Mouse (Mus musculus): Measurements from ENCODE around the gene Loxl3. TPM values are rescaled to one million over a fixed set of nuclear protein-coding genes. Genes with fewer than 3 reads are reported as not detected.

Loxl3 gene
- polyA plus RNA-seq, 1 experiment = 14.4 TPM

DNA sequence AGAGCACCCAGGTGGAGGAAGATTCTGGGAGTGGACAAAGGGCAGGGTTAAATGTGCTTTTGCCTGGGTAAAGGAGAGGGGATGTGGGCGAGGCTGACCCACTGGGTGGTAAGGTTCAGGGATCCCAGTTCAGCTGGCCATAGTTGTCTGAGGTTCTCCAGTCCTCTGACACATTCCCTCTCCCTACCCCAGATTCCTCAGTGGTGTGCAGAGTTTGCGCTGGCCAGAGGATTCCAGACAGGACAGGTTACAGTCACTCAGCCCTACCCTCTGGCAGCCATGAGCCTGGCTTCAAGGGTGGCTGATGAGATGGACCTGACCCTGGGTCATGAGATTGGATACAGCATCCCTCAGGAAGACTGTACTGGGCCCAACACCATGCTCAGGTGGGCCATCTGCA lies 24.8 kb downstream of the Loxl3 start:
- no peak overlapping the region for H3K4me2 ChIP-seq (ENCODE audit: low read depth)
- peaks cover 13% of the 10 kb centered on the region for H3K36me3 ChIP-seq (ENCODE audit: control insufficient read depth, insufficient read depth)
- no peak overlapping the region for H3K4me3 ChIP-seq
- peak; percentile 56 for TF ChIP-seq POLR2AphosphoS2 (IDR thresholded peaks at IDR 0.05; ENCODE audit: insufficient read length, low read depth)
- peak; percentile 22 for TF ChIP-seq POLR2A (IDR thresholded peaks at IDR 0.05; ENCODE audit: insufficient read length, low read depth)
- TF ChIP-seq TCF3 (IDR thresholded peaks at IDR 0.05; ENCODE audit: insufficient read length, low read depth) = no peak
- no peak for TF ChIP-seq TCF12 (IDR thresholded peaks at IDR 0.05; ENCODE audit: insufficient read depth, poor library complexity, severe bottlenecking)
- peaks cover 13% of the 10 kb centered on the region for H3K27me3 ChIP-seq (ENCODE audit: control insufficient read depth, insufficient read depth, insufficient read length)
- no peak overlapping the region for H3ac ChIP-seq (ENCODE audit: control insufficient read depth, insufficient read length)
- peaks cover 23% of the 10 kb centered on the region for H3K79me2 ChIP-seq (ENCODE audit: control insufficient read depth, insufficient read depth)

DNA sequence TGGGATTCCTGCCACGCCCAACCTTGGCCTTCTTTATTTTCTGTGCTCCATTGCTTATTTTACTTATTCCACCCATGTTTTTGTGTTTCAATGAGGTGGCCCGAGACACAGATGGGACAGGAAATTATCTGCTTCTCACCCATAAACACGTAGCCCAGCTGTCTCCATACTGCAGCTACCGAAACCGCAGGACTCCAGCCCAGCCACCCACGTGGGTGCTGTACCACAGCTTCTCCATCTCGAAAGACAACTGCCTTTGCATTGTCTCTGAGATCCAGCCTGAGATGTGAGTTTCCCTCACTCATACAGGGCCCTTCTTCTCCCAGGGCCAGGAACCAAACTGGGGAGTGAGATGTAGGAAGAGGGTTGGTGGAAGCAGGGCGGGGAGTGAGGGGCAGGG lies 32.0 kb downstream of the Loxl3 start:
- Histone ChIP-seq H3K4me3 (no peak overlapping the region), H3ac (ENCODE audit: control insufficient read depth, insufficient read length) (no peak overlapping the region), H3K79me2 (ENCODE audit: control insufficient read depth, insufficient read depth) (no peaks in the 10 kb centered on the region), H3K4me2 (ENCODE audit: low read depth) (no peak overlapping the region), H3K36me3 (ENCODE audit: control insufficient read depth, insufficient read depth) (no peaks in the 10 kb centered on the region), H3K27me3 (ENCODE audit: control insufficient read depth, insufficient read depth, insufficient read length) (peaks cover 65% of the 10 kb centered on the region)
- TF ChIP-seq POLR2AphosphoS2 (IDR thresholded peaks at IDR 0.05; ENCODE audit: insufficient read length, low read depth) (no peak), MAX (IDR thresholded peaks at IDR 0.05; ENCODE audit: low read depth) (no peak), REST (IDR thresholded peaks at IDR 0.05; ENCODE audit: insufficient read depth, insufficient read length) (no peak), USF1 (IDR thresholded peaks at IDR 0.05; ENCODE audit: low read depth) (no peak), MYOG (IDR thresholded peaks at IDR 0.05; ENCODE audit: control insufficient read depth in 1 of 3, insufficient read depth in 1 of 3, insufficient read length in 2 of 3, low read depth in 2 of 3) (no peak), E2F4 (IDR thresholded peaks at IDR 0.05; ENCODE audit: insufficient read depth) (no peak), MYOD1 (IDR thresholded peaks at IDR 0.05; ENCODE audit: control insufficient read depth in 1 of 3, insufficient read length in 2 of 3, low read depth in 2 of 3) (no peak), CEBPB (IDR thresholded peaks at IDR 0.05; ENCODE audit: insufficient read depth, poor library complexity, severe bottlenecking) (no peak), POLR2A (IDR thresholded peaks at IDR 0.05; ENCODE audit: insufficient read length, low read depth) (no peak), TCF3 (IDR thresholded peaks at IDR 0.05; ENCODE audit: insufficient read length, low read depth) (no peak)

DNA sequence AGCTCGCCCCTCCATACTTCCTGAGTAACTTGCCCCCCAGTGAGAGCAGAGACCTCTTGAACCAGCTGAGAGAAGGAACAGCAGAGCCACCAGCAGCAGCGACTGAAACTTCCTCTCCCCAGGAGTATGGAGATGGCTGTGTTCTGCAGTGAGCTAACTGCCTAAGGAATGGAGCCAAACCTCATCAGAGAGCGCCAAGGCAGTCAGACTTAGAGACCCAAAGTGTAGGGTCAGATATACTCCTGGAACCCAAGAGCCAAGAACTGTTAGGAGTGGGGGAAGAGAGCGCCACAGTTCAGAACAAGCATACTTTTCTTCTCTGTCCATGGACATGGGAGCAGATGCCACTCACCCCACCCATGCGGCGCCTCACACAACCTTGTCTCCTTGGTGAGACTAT lies 32.5 kb downstream of the Loxl3 start:
- no peaks in the 10 kb centered on the region for H3K79me2 ChIP-seq (ENCODE audit: control insufficient read depth, insufficient read depth)
- H3K27me3 ChIP-seq (ENCODE audit: control insufficient read depth, insufficient read depth, insufficient read length) = peaks cover 70% of the 10 kb centered on the region
- H3K4me2 ChIP-seq (ENCODE audit: low read depth) = no peak overlapping the region
- no peak overlapping the region for H3ac ChIP-seq (ENCODE audit: control insufficient read depth, insufficient read length)
- no peak for TF ChIP-seq MYOD1 (IDR thresholded peaks at IDR 0.05; ENCODE audit: control insufficient read depth in 1 of 3, insufficient read length in 2 of 3, low read depth in 2 of 3)
- no peak for TF ChIP-seq POLR2AphosphoS2 (IDR thresholded peaks at IDR 0.05; ENCODE audit: insufficient read length, low read depth)
- TF ChIP-seq TCF12 (IDR thresholded peaks at IDR 0.05; ENCODE audit: insufficient read depth, poor library complexity, severe bottlenecking) = no peak
- no peak for TF ChIP-seq E2F4 (IDR thresholded peaks at IDR 0.05; ENCODE audit: insufficient read depth)
- no peak for TF ChIP-seq CEBPB (IDR thresholded peaks at IDR 0.05; ENCODE audit: insufficient read depth, poor library complexity, severe bottlenecking)
- no peaks in the 10 kb centered on the region for H3K36me3 ChIP-seq (ENCODE audit: control insufficient read depth, insufficient read depth)
- H3K4me3 ChIP-seq = no peak overlapping the region

DNA sequence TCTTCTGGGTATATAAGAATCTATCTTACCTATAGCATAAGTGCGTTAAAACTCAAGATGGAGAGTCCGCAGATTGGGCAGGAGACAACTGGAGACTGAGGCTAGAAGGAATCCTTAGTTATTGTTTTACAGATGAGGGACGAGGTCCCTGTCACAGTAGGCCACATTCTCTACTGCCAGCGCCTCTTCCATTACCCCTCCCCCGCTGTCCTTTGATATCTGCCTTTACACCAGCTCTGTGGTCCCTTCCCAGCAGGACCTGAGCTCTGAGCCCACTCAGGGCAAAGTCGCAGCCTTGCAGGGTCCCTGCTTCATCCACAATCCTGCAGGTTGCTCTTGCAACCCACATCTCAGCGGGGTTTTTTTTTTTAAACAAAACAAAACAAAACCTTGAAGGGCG lies 34.2 kb downstream of the Loxl3 start:
- no peak for TF ChIP-seq TCF3 (IDR thresholded peaks at IDR 0.05; ENCODE audit: insufficient read length, low read depth)
- TF ChIP-seq USF1 (IDR thresholded peaks at IDR 0.05; ENCODE audit: low read depth) = no peak
- no peak for TF ChIP-seq MAX (IDR thresholded peaks at IDR 0.05; ENCODE audit: low read depth)
- no peak for TF ChIP-seq E2F4 (IDR thresholded peaks at IDR 0.05; ENCODE audit: insufficient read depth)
- TF ChIP-seq MYOD1 (IDR thresholded peaks at IDR 0.05; ENCODE audit: control insufficient read depth in 1 of 3, insufficient read length in 2 of 3, low read depth in 2 of 3) = no peak
- TF ChIP-seq SRF (IDR thresholded peaks at IDR 0.05; ENCODE audit: control insufficient read depth, insufficient read length, low read depth) = no peak
- TF ChIP-seq POLR2AphosphoS2 (IDR thresholded peaks at IDR 0.05; ENCODE audit: insufficient read length, low read depth) = no peak
- no peak for TF ChIP-seq TCF12 (IDR thresholded peaks at IDR 0.05; ENCODE audit: insufficient read depth, poor library complexity, severe bottlenecking)
- no peak for TF ChIP-seq REST (IDR thresholded peaks at IDR 0.05; ENCODE audit: insufficient read depth, insufficient read length)
- TF ChIP-seq POLR2A (IDR thresholded peaks at IDR 0.05; ENCODE audit: insufficient read length, low read depth) = no peak
- TF ChIP-seq MYOG (IDR thresholded peaks at IDR 0.05; ENCODE audit: control insufficient read depth in 1 of 3, insufficient read depth in 1 of 3, insufficient read length in 2 of 3, low read depth in 2 of 3) = no peak
- TF ChIP-seq CEBPB (IDR thresholded peaks at IDR 0.05; ENCODE audit: insufficient read depth, poor library complexity, severe bottlenecking) = no peak
- no peak overlapping the region for H3K4me2 ChIP-seq (ENCODE audit: low read depth)

DNA sequence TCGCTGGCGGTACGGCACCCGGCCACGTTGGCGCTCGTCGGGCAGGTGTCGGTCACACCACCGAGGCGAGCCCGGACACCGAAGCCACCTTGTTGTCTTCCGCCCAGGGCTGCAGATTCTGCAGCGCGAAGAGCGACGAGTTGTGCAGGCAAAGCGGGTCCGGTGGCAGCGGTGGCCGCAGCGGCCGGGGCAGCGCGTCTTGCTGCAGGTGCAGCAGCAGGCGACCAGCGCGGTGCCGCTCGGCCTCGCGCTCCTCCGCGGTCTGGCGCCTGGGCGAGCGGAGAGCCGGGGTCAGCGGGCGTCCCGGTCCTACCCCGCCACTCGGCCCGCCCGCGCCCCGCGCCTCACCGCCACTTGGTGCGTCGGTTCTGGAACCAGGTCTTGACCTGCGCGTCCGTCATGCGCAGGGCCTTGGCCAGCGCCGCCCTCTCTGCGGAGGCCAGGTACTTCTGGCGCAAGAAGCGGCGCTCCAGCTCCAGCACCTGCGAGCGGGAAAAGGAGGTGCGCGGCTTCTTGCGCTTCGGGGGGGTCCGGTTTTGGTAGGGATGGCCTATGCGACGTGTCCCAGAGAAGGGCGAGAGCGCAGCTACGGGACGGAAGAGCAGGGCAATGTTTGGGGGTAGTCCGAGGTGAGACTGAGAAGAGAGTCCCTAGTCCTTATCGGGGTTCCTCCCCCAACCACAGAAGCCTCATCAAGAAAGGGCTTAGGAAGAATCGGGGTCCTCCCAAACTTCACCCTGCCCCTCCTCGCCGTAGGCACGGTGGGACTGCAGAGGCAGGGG lies 34.9 kb downstream of the Loxl3 start:
- H3K4me2 ChIP-seq (ENCODE audit: low read depth) = no peak overlapping the region
- no peaks in the 10 kb centered on the region for H3K79me2 ChIP-seq (ENCODE audit: control insufficient read depth, insufficient read depth)
- H3K27me3 ChIP-seq (ENCODE audit: control insufficient read depth, insufficient read depth, insufficient read length) = peaks cover 70% of the 10 kb centered on the region
- no peaks in the 10 kb centered on the region for H3K36me3 ChIP-seq (ENCODE audit: control insufficient read depth, insufficient read depth)
- no peak overlapping the region for H3K4me3 ChIP-seq
- TF ChIP-seq POLR2AphosphoS2 (IDR thresholded peaks at IDR 0.05; ENCODE audit: insufficient read length, low read depth) (no peak), MYOG (IDR thresholded peaks at IDR 0.05; ENCODE audit: control insufficient read depth in 1 of 3, insufficient read depth in 1 of 3, insufficient read length in 2 of 3, low read depth in 2 of 3) (no peak), USF1 (IDR thresholded peaks at IDR 0.05; ENCODE audit: low read depth) (no peak), MAX (IDR thresholded peaks at IDR 0.05; ENCODE audit: low read depth) (no peak), REST (IDR thresholded peaks at IDR 0.05; ENCODE audit: insufficient read depth, insufficient read length) (no peak), E2F4 (IDR thresholded peaks at IDR 0.05; ENCODE audit: insufficient read depth) (no peak), MYOD1 (IDR thresholded peaks at IDR 0.05; ENCODE audit: control insufficient read depth in 1 of 3, insufficient read length in 2 of 3, low read depth in 2 of 3) (no peak), POLR2A (IDR thresholded peaks at IDR 0.05; ENCODE audit: insufficient read length, low read depth) (no peak), TCF3 (IDR thresholded peaks at IDR 0.05; ENCODE audit: insufficient read length, low read depth) (no peak), TCF12 (IDR thresholded peaks at IDR 0.05; ENCODE audit: insufficient read depth, poor library complexity, severe bottlenecking) (no peak), SRF (IDR thresholded peaks at IDR 0.05; ENCODE audit: control insufficient read depth, insufficient read length, low read depth) (no peak), CEBPB (IDR thresholded peaks at IDR 0.05; ENCODE audit: insufficient read depth, poor library complexity, severe bottlenecking) (no peak)
- H3ac ChIP-seq (ENCODE audit: control insufficient read depth, insufficient read length) = no peak overlapping the region

More for the DNA sequence above, 34.2 kb downstream of the Loxl3 start:
- H3ac ChIP-seq (ENCODE audit: control insufficient read depth, insufficient read length) = no peak overlapping the region
- no peaks in the 10 kb centered on the region for H3K79me2 ChIP-seq (ENCODE audit: control insufficient read depth, insufficient read depth)
- peaks cover 76% of the 10 kb centered on the region for H3K27me3 ChIP-seq (ENCODE audit: control insufficient read depth, insufficient read depth, insufficient read length)
- H3K36me3 ChIP-seq (ENCODE audit: control insufficient read depth, insufficient read depth) = no peaks in the 10 kb centered on the region
- no peak overlapping the region for H3K4me3 ChIP-seq

Data from myocyte (in vitro differentiated cells).